24 mouse cellular contexts compared by ENCODE assay signal in genomic region chr11:79748606-79749125, GRCm38 (mm10).
DNase-seq lines count a peak whose midpoint lies in the region; ATAC-seq and TF ChIP-seq lines count a peak whose summit lies in the region.
"Had no signal": no experiment of that assay in that cellular context is flagged by ENCODE, and none has a peak within 500 bp of the region (broad histone marks: within the 10 kb centered on the region; RNA-seq: fewer than 3 reads in every experiment).

No protein-coding gene starts in this region.

- 0 out of 2 replicates have a peak, but pooled peaks cover 8% of the 10 kb centered on the region for H3K4me1 ChIP-seq in megakaryocyte, embryonic 14.5 days
- H3K4me1 ChIP-seq in ES-E14 (ENCODE audit: control insufficient read depth in 2 of 2, insufficient read depth in 2 of 2, low read length in 2 of 2, poor library complexity in 1 of 2) (peaks cover 6 to 7% of the 10 kb centered on the region in 2 experiments; a peak in 3 of 4 replicates), G1E (ENCODE audit: insufficient read depth, low read depth, low read length) (no peaks in the 10 kb centered on the region)
- peaks cover 8% of the 10 kb centered on the region for H3K4me1 ChIP-seq in lung, adult 2 months (ENCODE audit: control insufficient read depth, insufficient read depth, low read length)
- H3K4me1 ChIP-seq: embryonic facial prominence, embryonic 15.5 days had no signal

- no peak overlapping the region for H3K9ac ChIP-seq in ES-E14 (ENCODE audit: insufficient read depth, low read depth, low read length, poor library complexity, severe bottlenecking)
- H3K9ac ChIP-seq: embryonic facial prominence, embryonic 13.5 days; embryonic facial prominence, embryonic 15.5 days; forebrain, embryonic 12.5 days had no signal

- TF ChIP-seq CTCF in gastrocnemius, adult 2 months (IDR thresholded peaks at IDR 0.05) = no peak
- no peak for TF ChIP-seq CTCF in G1E (IDR thresholded peaks at IDR 0.05; ENCODE audit: low read depth, low read length)
- no peak for TF ChIP-seq CTCF in lung, adult 2 months (IDR thresholded peaks at IDR 0.05; ENCODE audit: insufficient read depth, low read length)

- H3K27ac ChIP-seq in gastrocnemius, adult 2 months = no peak overlapping the region
- H3K27ac ChIP-seq in ES-E14 (ENCODE audit: insufficient read depth, low read depth, low read length, poor library complexity, severe bottlenecking) = no peak overlapping the region
- H3K27ac ChIP-seq: embryonic facial prominence, embryonic 13.5 days; embryonic facial prominence, embryonic 15.5 days; forebrain, embryonic 10.5 days; forebrain, embryonic 12.5 days had no signal

- 97% methylated on average over 7 of the region's 7 CpGs for WGBS in lung, adult 2 months

- ATAC-seq in megakaryocyte, adult 5-6 weeks (ENCODE audit: poor library complexity, severe bottlenecking) = no peak
- no peak for ATAC-seq in G1E (ENCODE audit: extremely low read depth, insufficient number of reproducible peaks, low FRiP score, poor library complexity, severe bottlenecking)
- ATAC-seq: forebrain, embryonic 14.5 days; forebrain, embryonic 16.5 days had no signal

- peak; percentile 9 for DNase-seq in gastrocnemius, adult 2 months
- DNase-seq in gastrocnemius, adult 18-20 months (ENCODE audit: low spot score) = no peak
- no peak for DNase-seq in ES-E14 (ENCODE audit: low read depth, low spot score)
- no peak for DNase-seq in G1E (ENCODE audit: low spot score)
- DNase-seq in ovary, postnatal 14 days (ENCODE audit: low spot score) = no peak
- DNase-seq in lung, adult 2 months = no peak
- DNase-seq: adrenal gland, adult 8-10 months; adrenal gland, postnatal 25 days; cerebellum, adult 11 months; cerebellum, adult 18-20 months; cerebellum, adult 8-10 months; cerebellum, adult 9-11 months; cerebellum, postnatal 14 days; cerebellum, postnatal 36 days; embryo, embryonic 11 days had no signal

- no peak overlapping the region for H3K4me3 ChIP-seq in gastrocnemius, adult 2 months
- peak overlapping the region; percentile 57 for H3K4me3 ChIP-seq in megakaryocyte, embryonic 14.5 days (replicated peaks)
- H3K4me3 ChIP-seq in ES-E14 (ENCODE audit: insufficient read depth in 1 of 2, low read depth in 1 of 2, low read length in 2 of 2, poor library complexity in 1 of 2, severe bottlenecking in 1 of 2) = no peak overlapping the region
- H3K4me3 ChIP-seq in G1E (ENCODE audit: low read depth, low read length) = peak overlapping the region; percentile 30; the same call in 1 of the 2 replicates
- no peak overlapping the region for H3K4me3 ChIP-seq in lung, adult 2 months (replicated peaks; ENCODE audit: extremely low read depth, low read depth, low read length)
- H3K4me3 ChIP-seq: embryonic facial prominence, embryonic 13.5 days; embryonic facial prominence, embryonic 15.5 days; erythroblast, embryonic 14.5 days; forebrain, embryonic 10.5 days; forebrain, embryonic 12.5 days had no signal

- in situ Hi-C loops in ES-E14 (cut with MboI; ENCODE audit: low sequenced_read_pairs in 2 of 2, unreplicated experiment in 2 of 2) = no loop called here

- no peak for TF ChIP-seq POLR2A in lung, adult 2 months (IDR thresholded peaks at IDR 0.05; ENCODE audit: borderline replicate concordance, extremely low read depth, low read depth, low read length)

- H3K36me3 ChIP-seq in megakaryocyte, embryonic 14.5 days (replicated peaks; ENCODE audit: low read length) = no peaks in the 10 kb centered on the region
- no peaks in the 10 kb centered on the region for H3K36me3 ChIP-seq in ES-E14 (ENCODE audit: control insufficient read depth, insufficient read depth, low read length, poor library complexity, severe bottlenecking)
- no peaks in the 10 kb centered on the region for H3K36me3 ChIP-seq in G1E (replicated peaks)
- H3K36me3 ChIP-seq: embryonic facial prominence, embryonic 13.5 days; embryonic facial prominence, embryonic 15.5 days; forebrain, embryonic 10.5 days; forebrain, embryonic 12.5 days had no signal

- peaks cover 48% of the 10 kb centered on the region for H3K27me3 ChIP-seq in megakaryocyte, embryonic 14.5 days (replicated peaks)
- H3K27me3 ChIP-seq in G1E (ENCODE audit: insufficient read depth, low read length) = peaks cover 14% of the 10 kb centered on the region; the same call in 1 of the 2 replicates
- H3K27me3 ChIP-seq: embryonic facial prominence, embryonic 13.5 days; embryonic facial prominence, embryonic 15.5 days; forebrain, embryonic 12.5 days had no signal

- intact Hi-C loops in gastrocnemius, adult 2 months (cut with DNase I) = no loop called here

- H3K9me3 ChIP-seq in megakaryocyte, embryonic 14.5 days = peaks cover 2% of the 10 kb centered on the region; the same call in 1 of the 2 replicates
- H3K9me3 ChIP-seq in ES-E14 (ENCODE audit: control insufficient read depth, insufficient read depth, low read depth, low read length) (peaks cover 2% of the 10 kb centered on the region; the same call in 1 of the 2 replicates), G1E (replicated peaks) (peaks cover 7% of the 10 kb centered on the region)
- H3K9me3 ChIP-seq: embryonic facial prominence, embryonic 13.5 days; embryonic facial prominence, embryonic 15.5 days; forebrain, embryonic 12.5 days had no signal

TF ChIP-seq in ES-E14, 5 proteins besides CTCF, POLR2A, EP300 and RAD21:
- 0 out of 2 replicates have a peak, but pooled peaks have one; percentile 19 for TF ChIP-seq ZNF384 (IDR thresholded peaks at IDR 0.05; ENCODE audit: low read depth, low read length)
- no peak for TF ChIP-seq HCFC1 (IDR thresholded peaks at IDR 0.05; ENCODE audit: borderline replicate concordance, insufficient read depth, low read length)
TF ChIP-seq in ES-E14: peak in this region for 1.

Comparison
In these comparisons a context has a peak if more than half of its experiments do, and no peak if none do; other contexts are left out.
1. H3K4me3 ChIP-seq: peak in megakaryocyte, embryonic 14.5 days (single experiment) and G1E (single experiment); none in gastrocnemius, adult 2 months (single experiment), ES-E14 (0 of 2) and lung, adult 2 months (single experiment).